Mouse (Mus musculus): ENCODE data around the gene Brat1.

- no peak for TF ChIP-seq TAL1 (IDR thresholded peaks at IDR 0.05; ENCODE audit: low read length)
- TF ChIP-seq GATA1 (IDR thresholded peaks at IDR 0.05; ENCODE audit: low read length), result no peak
Observed at GRCm38 (mm10) chr5:140752041-140752440, 47.2 kb downstream of the Brat1 start.
